Mouse (Mus musculus): ENCODE data around the gene Ak3.

The Ak3 gene

DNA sequence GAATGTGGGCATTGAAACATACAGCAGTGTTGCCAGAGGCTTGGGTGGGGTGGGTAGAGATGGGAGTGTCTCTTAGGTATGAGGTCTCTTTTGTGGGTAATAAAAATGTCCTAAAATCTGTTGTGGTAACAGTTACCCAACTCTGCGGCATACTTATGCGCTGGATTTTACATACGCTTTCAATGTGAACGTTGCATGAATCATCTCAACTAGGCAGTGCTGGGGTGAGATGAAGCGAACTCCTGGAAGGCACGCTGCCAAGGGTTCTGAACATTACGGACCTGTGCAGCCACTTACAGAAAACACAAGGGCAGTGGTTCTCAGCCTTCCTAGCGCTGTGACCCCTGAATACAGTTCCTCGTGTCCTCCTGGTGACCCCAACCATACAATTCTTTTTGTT is 5.1 kb downstream of the Ak3 start:
- WGBS = 73% methylated on average over 9 of the region's 9 CpGs

GRCm38 (mm10) chr19:29042143-29042542 is 5.6 kb downstream of the Ak3 start:
- 73% methylated on average over 6 of the region's 6 CpGs for WGBS

DNA sequence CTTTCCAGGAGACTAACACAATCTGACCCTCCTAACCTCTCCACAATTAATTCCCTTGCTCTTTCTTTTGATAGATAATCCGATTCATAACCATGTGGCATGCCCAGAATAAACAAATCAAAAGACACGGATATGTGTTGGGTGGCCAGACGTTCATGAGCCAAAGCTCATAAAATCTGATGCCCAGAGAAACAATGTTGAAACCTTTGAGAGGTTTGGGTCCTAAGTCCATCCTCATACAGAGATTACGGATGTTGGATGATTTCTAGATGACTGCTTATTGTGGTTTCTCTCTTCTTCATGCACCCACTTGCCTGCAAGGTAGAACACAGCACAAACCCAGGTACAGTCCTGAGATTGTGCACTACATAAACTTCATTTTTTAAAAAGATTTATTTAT is 7.6 kb downstream of the Ak3 start:
- 88% methylated on average over 4 of the region's 4 CpGs for WGBS

DNA sequence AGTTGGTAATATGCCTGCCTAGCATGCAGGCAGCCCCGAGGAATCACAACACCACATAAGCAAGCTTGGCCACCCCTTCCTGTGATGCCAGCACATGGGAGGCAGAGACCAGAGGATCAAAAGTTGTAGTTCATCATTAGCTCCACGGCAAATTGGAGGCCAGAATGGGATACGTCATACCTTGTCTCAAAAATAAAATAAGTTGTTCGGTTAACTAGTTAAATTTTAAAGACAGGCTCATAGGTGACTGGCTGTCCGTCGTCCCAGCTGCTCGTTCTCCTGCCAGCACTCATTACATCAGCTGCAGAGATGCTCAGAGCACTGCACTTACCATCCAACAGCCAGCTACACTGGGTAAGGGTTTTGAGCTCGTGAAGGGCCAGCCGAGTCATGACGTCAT is 10.2 kb downstream of the Ak3 start:
- 84% methylated on average over 10 of the region's 10 CpGs for WGBS

DNA sequence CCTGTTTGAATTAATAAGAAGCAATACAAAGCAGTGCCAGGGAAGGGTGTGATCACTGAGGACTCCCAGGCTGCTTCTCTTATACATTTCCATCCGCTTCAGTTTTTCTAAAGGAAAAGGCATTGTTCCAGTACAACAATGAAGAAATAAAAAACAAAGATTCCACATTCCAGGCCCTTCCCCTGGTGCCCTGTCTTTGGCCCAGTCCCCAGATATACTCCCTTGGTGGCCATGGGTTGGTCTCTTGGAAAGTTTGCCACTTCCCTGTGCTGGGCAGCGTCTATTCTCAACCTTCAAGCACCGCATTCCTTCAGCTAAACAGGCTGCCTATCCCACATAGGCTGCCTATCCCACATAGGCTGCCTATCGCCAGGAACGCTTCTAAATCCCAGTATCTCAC is 10.7 kb downstream of the Ak3 start:
- whole genome bisulfite sequencing = 85% methylated on average over 5 of the region's 5 CpGs

DNA sequence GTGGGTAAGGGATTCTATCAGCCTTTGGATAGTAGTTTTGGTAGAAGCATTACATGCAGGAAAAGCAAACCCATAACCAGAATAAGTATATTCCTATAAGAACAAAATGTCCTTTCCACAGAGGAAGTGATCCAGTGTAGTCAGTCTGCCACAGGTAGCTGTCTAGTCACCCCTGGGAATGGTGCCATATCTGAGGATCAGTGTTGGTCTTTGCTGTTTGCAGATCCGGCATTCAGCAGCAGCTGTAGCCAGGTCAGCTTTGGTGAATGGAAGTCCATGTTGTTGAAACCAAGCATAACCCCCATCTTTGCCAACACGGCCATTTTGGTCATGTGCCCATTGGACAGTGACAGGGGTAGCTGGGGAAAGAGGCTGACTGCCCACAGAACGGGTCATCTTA is 16.0 kb downstream of the Ak3 start:
- WGBS = 88% methylated on average over 3 of the region's 3 CpGs

DNA sequence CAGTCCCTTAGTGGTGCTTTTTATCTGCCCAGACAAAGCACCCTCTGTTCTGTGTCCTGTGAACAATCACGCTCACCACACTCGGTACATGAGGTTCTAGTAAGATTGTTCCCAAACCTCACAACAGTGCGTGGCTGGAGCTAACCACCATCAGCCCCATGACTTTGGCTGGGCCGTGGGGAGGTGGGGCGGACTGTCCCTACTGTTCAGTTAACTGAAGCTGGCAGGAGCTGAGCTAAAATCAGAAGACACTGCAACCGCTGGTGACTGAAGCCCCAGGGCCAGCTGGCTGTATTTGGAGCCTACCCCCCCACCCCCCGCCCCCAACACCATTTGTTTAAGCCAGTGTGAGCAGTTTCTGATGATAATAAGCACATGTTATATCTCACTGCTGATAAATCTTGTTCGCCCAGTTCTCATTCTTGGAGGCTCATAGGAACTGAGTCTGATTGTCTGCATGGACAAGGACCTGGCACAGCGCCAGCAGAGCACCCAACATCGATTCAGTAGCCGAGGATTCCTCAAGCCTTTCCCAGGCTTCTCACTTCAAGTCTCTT is 23.3 kb downstream of the Ak3 start:
- 53% methylated on average over 11 of the region's 11 CpGs for WGBS

DNA sequence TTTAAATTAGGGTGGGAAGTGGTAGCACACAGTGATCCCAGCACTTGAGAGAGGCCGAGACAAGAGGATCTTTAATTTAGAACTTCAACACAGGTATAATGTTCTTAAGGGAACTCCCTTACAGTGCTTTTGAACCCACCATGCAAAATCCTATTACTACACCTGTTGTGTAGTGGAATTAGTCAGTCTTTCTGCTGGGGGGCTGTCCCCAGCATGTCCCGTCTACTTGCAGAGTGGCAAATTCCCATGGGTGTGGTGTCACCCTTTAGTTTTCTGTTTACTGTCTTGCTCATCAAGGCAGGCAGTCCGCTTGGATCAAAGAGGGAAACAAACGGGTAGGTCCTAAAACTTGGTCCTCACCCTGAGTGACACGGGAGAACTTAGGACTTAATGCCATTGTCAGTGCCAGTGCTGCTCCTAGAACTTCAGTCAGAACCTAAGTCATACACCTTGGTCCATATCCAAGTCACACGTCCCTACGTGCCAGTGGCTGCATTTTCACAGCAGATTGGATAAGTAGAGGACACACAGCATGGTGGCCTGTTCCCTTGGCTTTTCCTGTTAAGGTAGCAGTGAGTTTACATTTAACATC is 25.9 kb downstream of the Ak3 start:
- 82% methylated on average over 7 of the region's 7 CpGs for whole genome bisulfite sequencing

GRCm38 (mm10) chr19:29019647-29020046 is 28.1 kb downstream of the Ak3 start:
- WGBS = 96% methylated on average over 3 of the region's 3 CpGs

- 76% methylated on average over 5 of the region's 5 CpGs for WGBS
Measured at GRCm38 (mm10) chr19:29016786-29017185, 31.0 kb downstream of the Ak3 start.

GRCm38 (mm10) chr19:29016204-29016765 is 31.5 kb downstream of the Ak3 start:
- WGBS = 55% methylated on average over 5 of the region's 5 CpGs

DNA sequence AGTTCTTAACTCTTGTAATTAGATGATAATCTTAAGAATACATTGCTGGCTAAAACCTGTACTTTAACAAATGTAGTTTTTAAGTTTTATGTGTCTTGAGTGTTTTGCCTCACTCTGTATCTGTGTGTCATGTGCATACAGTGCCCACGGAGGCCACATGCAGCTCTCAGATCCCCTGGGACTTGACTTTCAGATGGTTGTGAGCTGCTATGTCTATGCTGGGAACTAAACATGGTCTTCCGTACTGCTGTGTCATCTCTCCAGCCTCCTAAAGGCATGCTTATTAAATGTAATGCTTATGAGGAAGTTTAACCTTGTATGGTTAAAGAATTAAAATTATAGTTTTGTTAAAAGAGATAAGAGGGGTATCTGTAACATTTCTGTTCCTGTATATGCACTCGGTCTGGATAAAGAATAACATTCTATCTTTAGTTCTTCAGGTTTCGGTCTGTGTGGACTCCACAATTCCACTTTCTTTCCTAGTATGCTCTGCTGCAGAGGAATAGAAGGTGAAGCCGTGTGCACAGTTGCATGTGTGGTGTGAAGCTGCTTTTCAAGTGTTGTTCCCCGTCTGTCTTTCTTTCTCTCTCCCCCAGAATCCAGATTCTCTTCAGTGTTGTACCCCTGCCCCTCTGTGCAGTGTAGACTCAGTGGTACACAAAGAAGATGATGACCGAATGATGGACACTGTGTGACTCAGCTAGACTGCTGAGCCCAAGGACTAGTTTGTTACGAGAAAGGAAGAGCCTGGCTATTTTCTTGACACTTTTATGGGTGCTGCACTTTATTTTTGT is 32.2 kb downstream of the Ak3 start:
- 70% methylated on average over 8 of the region's 8 CpGs for WGBS

- whole genome bisulfite sequencing = 75% methylated on average over 5 of the region's 5 CpGs
Measured at GRCm38 (mm10) chr19:29014466-29015055, 33.2 kb downstream of the Ak3 start.

DNA sequence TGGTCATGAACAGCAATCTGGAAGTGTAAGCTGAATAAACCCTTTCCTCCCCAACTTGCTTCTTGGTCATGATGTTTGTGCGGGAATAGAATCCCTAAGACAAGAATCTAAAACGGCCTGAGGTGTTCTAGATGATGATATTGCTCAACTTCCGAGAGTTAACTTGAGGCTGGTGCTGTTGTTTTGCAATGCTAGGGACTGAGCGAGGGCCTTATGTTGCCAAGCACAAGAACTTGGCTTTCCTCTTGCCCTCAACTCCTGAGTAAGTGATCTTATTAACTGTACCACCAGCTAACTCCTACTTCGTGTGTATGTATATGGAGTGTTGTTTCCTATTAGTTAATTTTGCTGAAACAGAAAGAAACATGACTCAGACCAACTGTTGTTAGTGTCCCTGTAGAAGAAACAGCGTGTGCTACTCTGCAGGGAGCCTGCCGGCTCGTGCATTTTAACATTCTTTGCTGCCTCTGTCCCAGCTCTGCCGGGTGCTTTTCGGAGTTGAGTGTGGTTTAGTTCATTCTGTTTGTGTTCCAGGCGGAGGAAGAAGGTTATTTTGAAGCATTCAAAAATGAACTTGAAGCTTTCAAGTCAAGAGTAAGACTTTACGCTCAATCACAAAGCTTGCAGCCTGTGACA is 36.3 kb downstream of the Ak3 start:
- WGBS = 70% methylated on average over 12 of the region's 12 CpGs

DNA sequence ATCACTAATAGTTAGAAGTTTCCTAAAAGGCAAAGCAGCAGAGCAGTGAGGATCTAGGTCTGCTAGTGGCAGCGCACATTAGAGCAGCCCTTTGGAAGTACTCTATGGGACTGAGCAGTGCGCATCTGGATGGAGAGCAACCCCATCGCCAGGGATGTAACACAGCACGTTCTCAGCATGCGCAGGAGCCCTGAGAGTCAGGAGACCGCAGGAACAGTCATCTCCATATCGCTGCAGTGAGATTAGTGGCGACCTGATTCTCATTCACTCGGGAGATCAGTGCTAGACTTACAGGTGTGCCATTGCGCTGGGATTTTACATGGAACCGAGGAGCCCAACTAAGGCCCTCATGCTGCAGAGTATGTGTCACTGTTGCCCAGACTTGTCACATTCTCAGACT is 38.7 kb downstream of the Ak3 start:
- 93% methylated on average over 11 of the region's 11 CpGs for WGBS

DNA sequence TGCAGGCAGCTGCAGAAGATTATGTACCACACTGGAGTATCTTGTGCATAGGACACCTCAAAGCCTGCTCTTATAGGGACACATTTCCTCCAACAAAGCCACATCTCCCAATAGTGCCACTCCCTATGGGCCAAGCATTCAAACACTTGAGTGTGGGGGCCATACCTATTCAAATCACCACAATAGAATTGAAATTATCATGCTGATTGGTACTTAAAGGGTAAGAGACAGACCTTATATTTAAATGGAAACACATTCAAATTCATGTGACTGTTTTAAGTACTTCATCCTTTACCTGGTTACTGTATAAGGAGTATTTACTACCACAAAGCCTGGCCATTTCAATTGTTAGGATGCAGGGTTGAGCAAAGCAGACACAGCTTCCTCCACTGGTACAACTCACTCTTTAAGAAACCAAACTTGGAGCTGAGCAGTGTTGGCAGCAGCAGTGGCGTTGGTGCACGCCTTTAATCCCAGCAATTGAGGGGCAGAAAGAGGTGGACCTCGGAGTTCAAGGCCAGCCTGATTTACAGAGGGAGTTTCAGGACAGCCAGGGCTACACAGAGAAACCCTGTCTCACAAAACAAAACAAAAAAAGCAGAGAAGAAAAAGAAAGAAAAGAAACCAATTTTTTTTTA is 39.6 kb downstream of the Ak3 start:
- 66% methylated on average over 3 of the region's 3 CpGs for WGBS

- WGBS = 95% methylated on average over 16 of the region's 16 CpGs
Measured at GRCm38 (mm10) chr19:29000321-29000720, 47.4 kb downstream of the Ak3 start.

DNA sequence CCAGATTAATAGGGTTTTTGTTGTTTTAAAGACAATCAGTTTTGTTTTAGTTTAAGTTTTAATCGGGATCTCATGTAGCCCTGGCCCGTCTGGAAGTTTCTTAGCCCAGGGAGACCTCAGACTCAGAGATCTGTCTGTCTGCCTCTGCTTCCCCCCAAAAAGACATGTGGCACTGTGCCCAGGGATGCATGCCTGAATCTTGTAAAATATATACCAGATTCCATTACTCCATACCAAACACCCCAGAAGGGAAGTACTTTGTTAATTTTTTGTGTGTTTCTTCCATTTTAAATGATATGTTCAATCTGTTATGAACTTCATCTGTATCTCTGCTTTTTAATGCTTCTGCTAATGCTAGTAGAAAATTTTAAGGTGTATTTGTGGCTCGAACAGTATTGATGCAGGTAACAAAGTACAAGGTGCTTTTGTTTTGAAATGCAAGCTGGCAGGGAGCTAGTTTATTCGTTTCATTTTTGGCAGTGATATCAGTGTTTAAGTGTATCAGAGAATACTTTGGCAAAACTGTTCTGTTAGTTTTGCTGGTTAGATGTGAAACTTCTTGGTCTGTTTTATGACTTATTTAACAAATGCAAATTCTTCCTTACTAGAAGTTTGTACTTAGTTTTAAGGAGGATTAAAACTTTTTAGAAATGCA is 49.7 kb downstream of the Ak3 start:
- WGBS = 63% methylated on average over 4 of the region's 4 CpGs

- WGBS = 67% methylated on average over 5 of the region's 5 CpGs
Measured at GRCm38 (mm10) chr19:28995366-28995765, 52.4 kb downstream of the Ak3 start.

DNA sequence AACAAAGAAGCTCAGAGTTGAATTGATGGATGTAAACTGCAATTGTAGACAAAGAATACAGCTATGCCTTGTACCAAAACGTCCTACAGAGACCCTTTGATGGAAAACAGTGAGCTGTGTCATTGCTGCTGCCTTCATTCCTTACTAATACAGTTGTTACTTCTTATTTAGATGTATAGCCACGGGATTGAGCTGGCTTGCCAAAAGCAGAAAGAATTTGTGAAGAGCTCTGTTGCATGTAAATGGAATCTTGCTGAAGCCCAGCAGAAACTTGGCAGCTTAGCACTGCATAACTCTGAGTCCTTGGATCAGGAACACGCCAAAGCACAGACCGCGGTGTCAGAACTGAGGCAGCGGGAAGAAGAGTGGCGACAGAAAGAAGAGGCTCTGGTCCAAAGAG is 52.9 kb downstream of the Ak3 start:
- 42% methylated on average over 7 of the region's 7 CpGs for WGBS

- WGBS = 57% methylated on average over 5 of the region's 5 CpGs
Measured at GRCm38 (mm10) chr19:28991391-28991790, 56.4 kb downstream of the Ak3 start.

Data from cerebral cortex, adult 2 months (tissue).